Mouse (Mus musculus) CH12.LX (cell line): ENCODE measurements around the gene Prmt3. TPM values are rescaled to one million over a fixed set of nuclear protein-coding genes. Genes with fewer than 3 reads are reported as not detected.
A peak's percentile ranks its signal among the peaks of the same experiment; 100 is the strongest.

Experiments
- DNase-seq: peaks from one replicate; pipeline ENCODE4 v3.0.0-alpha.2; 2013; ENCODE audit errors: extremely low read depth
- H3K27ac ChIP-seq: 2 replicates; pipeline ENCODE4 v1.5.1; 2012; ENCODE audit warnings: low read depth, mild to moderate bottlenecking, control low read depth, moderate library complexity; ENCODE audit not compliant: insufficient read depth
- H3K27me3 ChIP-seq: replicated peaks from 2 replicates; pipeline ENCODE3; 2012; ENCODE audit warnings: inconsistent platforms
- H3K36me3 ChIP-seq, 2 experiments: replicated peaks in 1 of 2; 2 replicates each; pipeline versions ENCODE3 to v1.6.1; 2012; ENCODE audit warnings: inconsistent platforms in 1 of 2, low read length in 1 of 2, mild to moderate bottlenecking in 1 of 2, mixed read lengths in 1 of 2, moderate library complexity in 1 of 2; ENCODE audit not compliant: control insufficient read depth in 1 of 2, insufficient read depth in 1 of 2
- H3K4me1 ChIP-seq, 2 experiments: 2 replicates each; pipeline ENCODE4 v1.6.1; 2012; ENCODE audit warnings: inconsistent platforms in 1 of 2, moderate library complexity in 1 of 2; ENCODE audit not compliant: insufficient read depth in 2 of 2, control insufficient read depth in 1 of 2
- H3K4me2 ChIP-seq: 2 replicates; pipeline ENCODE4 v1.6.1; 2012; ENCODE audit warnings: low read depth, mild to moderate bottlenecking, control low read depth; ENCODE audit not compliant: poor library complexity, insufficient read depth, severe bottlenecking
- H3K4me3 ChIP-seq, 3 experiments: fragments of 150-350 bp in 1 of 3; sonication (generic) in 1 of 3; replicated peaks in 1 of 3; 2 replicates each; pipeline versions ENCODE3 to v1.5.1; 2011 to 2012; ENCODE audit warnings: low read depth in 2 of 3, low read length in 2 of 3, mild to moderate bottlenecking in 2 of 3, moderate library complexity in 2 of 3, control low read depth in 1 of 3, improper control_type of control experiment in 1 of 3, inconsistent platforms in 1 of 3, mixed read lengths in 1 of 3; ENCODE audit not compliant: poor library complexity in 1 of 3
- H3K79me2 ChIP-seq: replicated peaks from 2 replicates; pipeline ENCODE4 v1.6.1; 2012; ENCODE audit warnings: mild to moderate bottlenecking, moderate library complexity; ENCODE audit not compliant: control insufficient read depth, poor library complexity, insufficient read depth, severe bottlenecking; ENCODE audit errors: extremely low read depth
- H3K9ac ChIP-seq: 2 replicates; pipeline ENCODE4 v1.6.1; 2012; ENCODE audit warnings: low read depth, mild to moderate bottlenecking, control low read depth, moderate library complexity; ENCODE audit not compliant: insufficient read depth
- H3K9me3 ChIP-seq: replicated peaks from 2 replicates; pipeline ENCODE3; 2012; ENCODE audit warnings: low read length, inconsistent platforms, mixed read lengths
- BHLHE40 ChIP-seq: IDR thresholded peaks from 2 replicates; pipeline ENCODE4 v1.6.1; 2011; ENCODE audit warnings: mild to moderate bottlenecking, low read depth, low read length, improper control_type of control experiment
- EP300 ChIP-seq: IDR thresholded peaks from 2 replicates; pipeline ENCODE4 v1.6.1; 2011; ENCODE audit warnings: low read length, improper control_type of control experiment
- ETS1 ChIP-seq: conservative IDR thresholded peaks from 2 replicates; pipeline ENCODE4 v1.6.1; 2012; ENCODE audit warnings: low read depth, mild to moderate bottlenecking, inconsistent platforms, low read length, improper control_type of control experiment, moderate library complexity
- GABPA ChIP-seq: IDR thresholded peaks from 2 replicates; pipeline ENCODE4 v1.6.1; 2012; ENCODE audit warnings: low read depth, low read length, improper control_type of control experiment, inconsistent platforms; ENCODE audit not compliant: insufficient replicate concordance
- KAT2A ChIP-seq: IDR thresholded peaks from 2 replicates; pipeline ENCODE4 v1.6.1; 2012; ENCODE audit warnings: low read length, improper control_type of control experiment, inconsistent platforms; ENCODE audit not compliant: insufficient replicate concordance
- MAX ChIP-seq: IDR thresholded peaks from 2 replicates; pipeline ENCODE4 v1.6.1; 2011; ENCODE audit warnings: low read length, improper control_type of control experiment
- MEF2A ChIP-seq: IDR thresholded peaks from 2 replicates; pipeline ENCODE4 v1.6.1; 2014; ENCODE audit warnings: low read depth, mild to moderate bottlenecking, inconsistent platforms, low read length, improper control_type of control experiment, borderline replicate concordance
- MXI1 ChIP-seq: IDR thresholded peaks from 2 replicates; pipeline ENCODE4 v1.6.1; 2011; ENCODE audit warnings: mild to moderate bottlenecking, low read depth, low read length, improper control_type of control experiment
- POLR2A ChIP-seq: IDR thresholded peaks from 2 replicates; pipeline ENCODE4 v1.6.1; 2011; ENCODE audit warnings: low read depth, mild to moderate bottlenecking, improper control_type of control experiment, low read length
- POLR2AphosphoS2 ChIP-seq: IDR thresholded peaks from 2 replicates; pipeline ENCODE4 v1.6.1; 2011; ENCODE audit warnings: low read depth, low read length, improper control_type of control experiment
- RAD21 ChIP-seq: IDR thresholded peaks from 2 replicates; pipeline ENCODE4 v1.6.1; 2011; ENCODE audit warnings: low read depth, mild to moderate bottlenecking, low read length, improper control_type of control experiment, moderate library complexity
- SMC3 ChIP-seq: IDR thresholded peaks from 2 replicates; pipeline ENCODE4 v1.6.1; 2011; ENCODE audit warnings: low read depth, low read length, improper control_type of control experiment
- TCF12 ChIP-seq: IDR thresholded peaks from 2 replicates; pipeline ENCODE4 v1.6.1; 2014; ENCODE audit warnings: low read depth, mild to moderate bottlenecking, inconsistent platforms, low read length, improper control_type of control experiment
- UBTF ChIP-seq: IDR thresholded peaks from 2 replicates; pipeline ENCODE4 v1.6.1; 2012; ENCODE audit warnings: low read depth, mild to moderate bottlenecking, inconsistent platforms, low read length, improper control_type of control experiment, moderate library complexity
- ZC3H11A ChIP-seq: IDR thresholded peaks from 2 replicates; pipeline ENCODE4 v1.6.1; 2012; ENCODE audit warnings: low read depth, mild to moderate bottlenecking, inconsistent platforms, low read length, improper control_type of control experiment
- ZMIZ1 ChIP-seq: IDR thresholded peaks from 2 replicates; pipeline ENCODE4 v1.6.1; 2012; ENCODE audit warnings: low read depth, mild to moderate bottlenecking, inconsistent platforms, low read length, improper control_type of control experiment
- dilution Hi-C: fragments of 300-500 bp; cut with MboI; formaldehyde crosslinking; loops from 2 replicates; pipeline ENCODE4 v1.14.3; 2020; ENCODE audit warnings: low sequenced_read_pairs; ENCODE audit not compliant: extremely low pct_unique_long_range_greater_than_20kb, extremely low pct_ligation_motif_present
- in situ Hi-C: fragments of 300-500 bp; cut with MboI; formaldehyde crosslinking; loops from 3 replicates; pipeline ENCODE4 v1.14.3; 2019; ENCODE audit warnings: low sequenced_read_pairs, low pct_ligation_motif_present, low pct_unique_long_range_greater_than_20kb, mixed read lengths
- polyA plus RNA-seq: library from polyadenylated mRNA; unstranded; fragments of >175 nt; gene quantifications from 2 replicates; pipeline ENCODE4 v1.2.1, GENCODE M21; 2012; ENCODE audit warnings: low read depth; ENCODE audit not compliant: insufficient read length
- total RNA-seq, 2 experiments: library from RNA; depleted of rRNA; stranded (reverse); fragments of 300-350 nt in 1 of 2; fragments of >200 nt in 1 of 2; gene quantifications; 2 replicates each; pipeline ENCODE4 v1.2.3; 2012 to 2014

Prmt3 gene
- total and polyA plus RNA-seq, 3 experiments, result 47.9 to 86.0 (median 54.5) TPM

GRCm38 (mm10) chr7:49827920-49828319 lies 49.8 kb downstream of the Prmt3 start:
- H3K9me3 ChIP-seq, result no peaks in the 10 kb centered on the region
- no peak overlapping the region for H3K4me3 ChIP-seq
- no peaks in the 10 kb centered on the region for H3K79me2 ChIP-seq
- dilution Hi-C loops (no loop called here), in situ Hi-C loops (no loop called here)
- H3K4me2 ChIP-seq, result no peak overlapping the region
- H3K9ac ChIP-seq, result no peak overlapping the region
- TF ChIP-seq UBTF, result no peak
- no peak for TF ChIP-seq RAD21
- no peak for TF ChIP-seq KAT2A
- TF ChIP-seq BHLHE40, result no peak
- no peak for TF ChIP-seq ETS1
- no peak for TF ChIP-seq GABPA
- TF ChIP-seq POLR2AphosphoS2, result no peak
- no peak for TF ChIP-seq MAX
- no peak for TF ChIP-seq SMC3
- TF ChIP-seq ZC3H11A, result no peak
- no peak for TF ChIP-seq POLR2A
- H3K27ac ChIP-seq, result no peak overlapping the region
- peaks cover 53 to 86% of the 10 kb centered on the region in 2 experiments for H3K36me3 ChIP-seq
- H3K27me3 ChIP-seq, result no peaks in the 10 kb centered on the region
- DNase-seq, result peak; percentile 33
- peaks cover 0 to 16% of the 10 kb centered on the region in 2 experiments; a peak in 2 of 4 replicates for H3K4me1 ChIP-seq

DNA sequence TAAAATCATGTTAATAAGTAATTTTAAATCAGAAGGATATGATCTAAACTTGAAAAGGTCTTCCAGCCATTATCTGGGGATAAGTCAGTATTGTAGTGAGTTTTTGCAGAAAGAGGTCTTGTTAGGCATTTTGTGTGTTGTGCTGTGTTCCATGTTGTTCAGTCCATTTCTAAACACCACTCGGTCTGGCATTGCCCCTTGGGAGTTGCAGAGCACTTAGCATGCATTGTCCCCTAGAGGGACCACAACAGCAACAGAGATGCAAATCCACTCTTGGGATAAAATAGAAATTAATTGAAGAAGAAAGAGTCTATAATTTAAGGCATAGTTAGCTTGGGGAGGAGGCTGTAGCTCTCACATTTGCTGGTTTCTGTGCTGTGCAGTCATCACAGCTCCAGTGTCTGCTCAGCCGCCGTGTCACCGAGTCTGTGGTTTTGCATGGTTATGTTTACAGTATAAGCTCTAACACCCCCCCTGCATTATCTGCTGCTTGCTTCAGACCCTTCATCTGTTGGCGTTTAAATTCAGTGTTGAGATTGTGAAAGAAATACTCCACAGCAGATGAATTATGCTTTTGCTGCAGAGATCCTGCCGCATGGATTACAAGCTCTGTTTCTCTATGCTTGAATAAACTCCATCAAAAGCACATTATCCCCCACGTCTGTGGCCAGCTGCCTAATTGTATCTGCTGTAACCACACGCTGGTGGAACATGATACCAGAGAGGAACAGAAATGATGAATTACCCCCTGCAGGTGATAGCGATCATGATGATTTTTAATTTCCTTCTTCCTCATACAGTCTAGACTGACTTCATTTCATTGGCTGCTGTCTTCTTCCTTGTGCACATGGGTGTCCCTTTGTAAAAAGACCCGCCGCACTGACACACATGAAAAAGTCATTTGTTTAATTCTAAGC lies 64.5 kb downstream of the Prmt3 start:
- no peaks in the 10 kb centered on the region for H3K79me2 ChIP-seq
- in situ Hi-C loops, result no loop called here
- H3K4me2 ChIP-seq, result peak overlapping the region; percentile 80
- no peak overlapping the region for H3K9ac ChIP-seq
- DNase-seq, result peak; percentile 85
- peaks cover 26 to 66% of the 10 kb centered on the region in 2 experiments for H3K36me3 ChIP-seq
- no peaks in the 10 kb centered on the region for H3K9me3 ChIP-seq
- peak overlapping the region; percentile 65; the same call in 1 of the 2 replicates for H3K27ac ChIP-seq
- TF ChIP-seq POLR2A (peak; percentile 8; the same call in 1 of the 2 replicates), ETS1 (peak; percentile 53), ZC3H11A (no peak), ZMIZ1 (no peak), MEF2A (0 out of 2 replicates have a peak, but pooled peaks have one; percentile 17), MAX (peak; percentile 48; the same call in 1 of the 2 replicates), TCF12 (peak; percentile 39; the same call in 1 of the 2 replicates), MXI1 (peak; percentile 21; the same call in 1 of the 2 replicates), EP300 (peak; percentile 60)
- dilution Hi-C loops, result no loop called here
- peak overlapping the region in 1 of 3 experiments; percentile 31 for H3K4me3 ChIP-seq
- peaks cover 10 to 38% of the 10 kb centered on the region in 2 experiments; a peak in 3 of 4 replicates for H3K4me1 ChIP-seq
- H3K27me3 ChIP-seq, result no peaks in the 10 kb centered on the region
